Mouse (Mus musculus) CD8-positive naive resting alpha-beta T cell, adult 2 months (primary cell): Measurements from ENCODE around the gene Pcf11.
A peak's percentile ranks its signal among the peaks of the same experiment; 100 is the strongest.

ENCODE experiments used
- DNase-seq, 2 experiments: peaks; one replicate each; pipeline ENCODE4 v3.0.0; 2022; ENCODE audit warnings: low read depth in 2 of 2, low spot score in 2 of 2

Gene Pcf11

DNA sequence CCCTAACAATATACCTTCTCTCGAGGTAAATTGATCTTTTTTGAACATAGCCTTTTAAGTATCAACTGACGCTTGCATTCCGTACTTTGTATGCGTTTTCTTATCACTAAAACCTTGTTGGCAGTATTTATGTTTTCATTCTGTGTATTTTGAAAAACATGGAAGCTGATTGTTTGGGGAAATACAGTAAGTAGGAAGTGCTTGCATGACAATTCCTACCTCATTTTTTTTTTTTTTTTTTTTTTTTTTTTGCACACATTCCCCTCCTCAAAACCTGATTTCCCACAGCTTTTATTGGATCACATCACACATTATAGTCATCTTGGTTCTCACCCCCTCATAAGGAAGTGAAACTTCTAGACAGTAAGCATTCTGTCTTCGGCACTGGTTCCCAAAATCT is 31.7 kb downstream of the Pcf11 start:
- DNase-seq: no peak

DNA sequence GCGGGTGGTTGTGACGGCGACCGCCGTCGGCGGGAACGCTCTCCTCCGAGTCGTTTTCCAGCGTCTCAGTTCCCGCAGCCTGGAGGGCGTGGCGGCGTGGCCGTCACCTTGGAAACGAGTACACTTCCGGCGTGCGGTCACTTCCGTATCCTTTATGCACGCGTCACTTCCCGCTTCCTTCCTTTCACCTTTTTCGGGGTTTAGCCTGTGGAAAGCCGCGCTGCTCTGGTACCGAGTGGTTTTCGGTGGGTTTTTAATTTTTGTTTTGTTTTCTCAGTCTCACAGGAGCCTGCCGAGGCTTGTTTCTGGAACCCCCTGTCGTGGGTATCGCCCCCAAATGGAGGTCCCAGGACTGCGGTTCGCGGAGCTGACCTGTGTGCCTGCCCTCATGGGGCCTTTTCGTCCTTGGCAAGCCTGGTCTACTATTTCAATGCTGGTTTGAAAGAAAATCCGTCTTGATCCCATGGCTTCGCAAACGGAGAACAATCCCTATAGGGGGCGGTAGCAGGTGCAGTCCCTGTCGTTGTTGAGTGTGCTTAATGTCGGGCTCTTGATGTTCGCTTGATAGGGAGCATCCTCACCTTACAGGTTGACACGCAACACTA is 32.6 kb downstream of the Pcf11 start, which contains the start of gene Ankrd42:
Ankrd42 (minus strand) TSS at position 122 of the 605 bp plus-strand sequence.
- DNase-seq: peak; percentile 85 to 89

DNA sequence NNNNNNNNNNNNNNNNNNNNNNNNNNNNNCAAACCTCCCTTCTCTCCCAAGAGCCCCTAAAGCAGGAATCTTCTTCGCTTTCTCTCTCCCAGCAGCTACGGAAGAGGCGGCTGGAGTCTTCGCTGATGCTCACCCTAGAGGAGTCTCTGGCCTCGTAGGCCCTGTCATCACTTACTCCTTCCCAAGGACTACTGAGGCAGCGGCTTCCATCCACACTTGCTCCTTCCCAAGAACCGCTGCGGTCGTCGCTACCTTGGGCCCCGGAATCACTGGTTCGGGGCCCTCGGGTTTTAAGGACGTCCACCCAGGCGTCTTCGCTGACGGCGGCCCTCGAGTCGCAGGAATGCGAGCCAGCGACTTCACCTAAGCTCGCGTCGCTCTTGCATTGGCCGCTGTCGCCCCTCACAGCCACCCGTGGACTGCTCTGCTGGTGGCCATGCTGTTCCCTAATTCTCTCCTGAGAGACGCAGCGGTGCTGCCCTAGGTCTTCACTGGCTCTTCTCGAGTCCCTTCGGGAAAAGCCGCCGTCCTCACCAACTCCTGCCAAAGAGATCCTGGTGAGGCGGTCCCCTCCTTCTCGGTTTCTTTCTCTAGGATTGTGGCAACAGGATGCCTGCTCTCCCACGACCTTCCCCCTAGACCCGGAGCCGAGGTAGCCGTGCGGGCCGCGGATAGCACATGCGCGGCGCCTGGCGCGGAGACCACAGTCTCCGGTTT is 33.3 kb downstream of the Pcf11 start:
- no peak for DNase-seq

DNA sequence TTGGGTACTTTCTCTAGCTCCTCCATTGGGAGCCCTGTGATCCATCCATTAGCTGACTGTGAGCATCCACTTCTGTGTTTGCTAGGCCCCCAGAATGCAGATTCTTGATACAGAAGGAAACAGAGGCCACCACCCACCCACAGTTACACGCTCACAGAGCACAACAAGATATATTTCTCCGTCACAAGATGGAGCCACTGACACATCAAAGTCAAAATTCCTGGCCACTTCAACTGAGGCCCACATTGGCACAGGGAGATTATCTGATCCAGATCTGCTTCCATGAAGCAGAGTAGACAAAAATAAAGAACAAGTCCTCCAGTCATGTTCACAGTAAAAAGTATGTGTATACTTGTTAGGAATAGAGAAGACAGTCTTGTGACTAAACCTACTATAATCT is 39.6 kb downstream of the Pcf11 start:
- no peak for DNase-seq

- DNase-seq: peak in 1 of 2 experiments; percentile 28
These were observed 45.2 kb downstream of the Pcf11 start for GRCm38 (mm10) chr7:92624488-92624887.

GRCm38 (mm10) chr7:92610830-92611229 is 58.9 kb downstream of the Pcf11 start:
- DNase-seq: no peak

DNA sequence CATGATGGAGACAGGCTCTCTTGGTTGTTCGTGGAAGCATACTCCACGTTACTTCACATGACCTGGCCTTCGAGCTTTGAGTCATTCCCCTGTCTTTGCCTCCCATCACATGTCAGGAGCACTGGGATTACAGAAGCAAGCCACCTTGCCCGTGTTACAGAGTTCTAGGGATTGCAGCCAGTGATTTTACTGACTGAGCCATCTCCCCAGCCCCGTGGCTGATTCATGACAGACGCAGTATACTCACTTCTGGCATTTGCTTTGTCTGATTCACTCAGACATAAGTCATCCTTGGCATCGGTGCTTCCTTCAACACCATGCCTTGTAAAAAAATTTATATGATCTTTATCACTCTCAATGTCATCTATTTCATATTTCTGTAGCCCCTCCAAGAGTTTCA is 64.8 kb downstream of the Pcf11 start:
- no peak for DNase-seq
